Comparison of ENCODE assay signal across 8 mouse cellular contexts in the genomic region with DNA sequence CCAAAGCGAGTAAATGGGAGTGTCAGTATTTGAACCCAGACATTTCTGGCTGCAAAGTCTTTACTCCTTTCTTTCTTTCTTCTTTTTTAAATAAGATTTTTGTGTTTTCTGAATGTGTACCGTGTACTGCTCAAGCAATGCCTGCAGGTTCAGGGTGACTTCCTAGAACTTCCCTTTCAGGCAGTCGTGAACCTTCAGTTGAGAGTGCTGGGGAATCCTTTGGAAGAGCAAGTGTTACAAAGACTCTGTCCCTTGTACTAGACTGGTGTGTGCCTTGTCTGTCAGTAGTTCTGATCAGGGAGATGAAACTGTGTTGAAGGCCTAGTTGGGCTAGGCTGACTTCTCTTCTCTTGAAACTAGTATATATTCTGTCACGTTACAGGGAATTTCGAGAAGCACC. TPM values are rescaled to one million over a fixed set of nuclear protein-coding genes. Genes with fewer than 3 reads are reported as not detected.
DNase-seq lines count a peak whose midpoint lies in the region; ATAC-seq and TF ChIP-seq lines count a peak whose summit lies in the region.

No protein-coding gene starts in this region.

- no peaks in the 10 kb centered on the region for H3K27me3 ChIP-seq in kidney, embryonic 16.5 days (ENCODE audit: insufficient read depth, low read length)
- H3K27me3 ChIP-seq in hindbrain, embryonic 13.5 days: no peaks in the 10 kb centered on the region
- H3K27me3 ChIP-seq in midbrain, embryonic 14.5 days (ENCODE audit: control insufficient read depth, insufficient read depth, low read length): no peaks in the 10 kb centered on the region

- DNase-seq in kidney, postnatal 4 days: no peak
- no peak for DNase-seq in midbrain, embryonic 14.5 days
- no peak for DNase-seq in left cerebral cortex, adult 9 months (ENCODE audit: low spot score in 2 of 2)
- no peak for DNase-seq in gastrocnemius, adult 18-20 months (ENCODE audit: low spot score)
- DNase-seq in right cerebral cortex, adult 2 months (ENCODE audit: low spot score in 2 of 2): no peak

- 39% methylated on average over 5 of the region's 5 CpGs for WGBS in kidney, embryonic 16.5 days
- WGBS in hindbrain, embryonic 13.5 days: 48% methylated on average over 5 of the region's 5 CpGs
- WGBS in midbrain, embryonic 14.5 days: 49% methylated on average over 5 of the region's 5 CpGs

- H3K36me3 ChIP-seq in kidney, embryonic 16.5 days (ENCODE audit: insufficient read depth, low read length): peaks cover 30% of the 10 kb centered on the region
- peaks cover 45% of the 10 kb centered on the region for H3K36me3 ChIP-seq in hindbrain, embryonic 13.5 days
- H3K36me3 ChIP-seq in midbrain, embryonic 14.5 days (ENCODE audit: control insufficient read depth, insufficient read depth, low read length): peaks cover 34% of the 10 kb centered on the region

- H3K4me2 ChIP-seq in kidney, embryonic 16.5 days (replicated peaks; ENCODE audit: low read depth, low read length): peak overlapping the region; percentile 87
- peak overlapping the region; percentile 67 for H3K4me2 ChIP-seq in hindbrain, embryonic 13.5 days
- peak overlapping the region; percentile 71 for H3K4me2 ChIP-seq in midbrain, embryonic 14.5 days (ENCODE audit: low read length)

- no peak for TF ChIP-seq CTCF in bone marrow macrophage, adult 2 months (IDR thresholded peaks at IDR 0.05; ENCODE audit: low read depth, low read length)

- peak overlapping the region; percentile 77 for H3K4me3 ChIP-seq in kidney, embryonic 16.5 days (ENCODE audit: low read length)
- H3K4me3 ChIP-seq in bone marrow macrophage, adult 2 months (ENCODE audit: insufficient read depth, low read length): peak overlapping the region; percentile 94
- peak overlapping the region; percentile 70 for H3K4me3 ChIP-seq in hindbrain, embryonic 13.5 days
- H3K4me3 ChIP-seq in midbrain, embryonic 14.5 days (replicated peaks; ENCODE audit: low read depth, low read length): peak overlapping the region; percentile 69

- H3K9ac ChIP-seq in kidney, embryonic 16.5 days (replicated peaks; ENCODE audit: low read length): peak overlapping the region; percentile 92
- peak overlapping the region; percentile 82 for H3K9ac ChIP-seq in hindbrain, embryonic 13.5 days
- peak overlapping the region; percentile 68 for H3K9ac ChIP-seq in midbrain, embryonic 14.5 days (replicated peaks; ENCODE audit: low read length)

- H3K9me3 ChIP-seq in kidney, embryonic 16.5 days (ENCODE audit: low read length): no peaks in the 10 kb centered on the region
- H3K9me3 ChIP-seq in hindbrain, embryonic 13.5 days: no peaks in the 10 kb centered on the region
- H3K9me3 ChIP-seq in midbrain, embryonic 14.5 days (ENCODE audit: control insufficient read depth, low read length): no peaks in the 10 kb centered on the region

- peak overlapping the region; percentile 100; the same call in 1 of the 2 replicates for H3K27ac ChIP-seq in kidney, embryonic 16.5 days (ENCODE audit: low read length)
- peak overlapping the region; percentile 96 for H3K27ac ChIP-seq in bone marrow macrophage, adult 2 months (ENCODE audit: insufficient read depth, low read depth, low read length)
- peak overlapping the region; percentile 99 for H3K27ac ChIP-seq in hindbrain, embryonic 13.5 days
- H3K27ac ChIP-seq in midbrain, embryonic 14.5 days (replicated peaks; ENCODE audit: low read depth, low read length): peak overlapping the region; percentile 99; the same call in 1 of the 2 replicates

- ATAC-seq in kidney, embryonic 16.5 days (ENCODE audit: low FRiP score, low TSS enrichment): no peak
- no peak for ATAC-seq in hindbrain, embryonic 13.5 days (ENCODE audit: low FRiP score)
- ATAC-seq in midbrain, embryonic 14.5 days (ENCODE audit: low FRiP score, low TSS enrichment): no peak

- TF ChIP-seq POLR2A in bone marrow macrophage, adult 2 months (IDR thresholded peaks at IDR 0.05; ENCODE audit: borderline replicate concordance, low read depth, low read length): no peak

- peaks cover 14% of the 10 kb centered on the region; the same call in 1 of the 2 replicates for H3K4me1 ChIP-seq in kidney, embryonic 16.5 days (ENCODE audit: insufficient read depth, low read length)
- peaks cover 9% of the 10 kb centered on the region for H3K4me1 ChIP-seq in bone marrow macrophage, adult 2 months (ENCODE audit: control insufficient read depth, insufficient read depth, low read length)
- peaks cover 32% of the 10 kb centered on the region for H3K4me1 ChIP-seq in hindbrain, embryonic 13.5 days (replicated peaks)
- H3K4me1 ChIP-seq in midbrain, embryonic 14.5 days (ENCODE audit: control insufficient read depth, insufficient read depth, low read length): peaks cover 14% of the 10 kb centered on the region; the same call in 1 of the 2 replicates

RNA-seq across cellular contexts. Expression of a gene that starts 1.2 kb away (rescaled TPM):
- 213 and 228 TPM in 2 replicates for polyA plus RNA-seq in kidney, embryonic 16.5 days (2015; fragmentation: Nextera tagmentation; extraction: Ambion mirVana)
- polyA plus RNA-seq in bone marrow macrophage, adult 2 months (2012; ENCODE audit: insufficient read depth, insufficient read length, missing spikeins): 68.6 and 82.0 TPM in 2 replicates
- 158 and 164 TPM in 2 replicates for polyA plus RNA-seq in hindbrain, embryonic 13.5 days (2015; fragmentation: Nextera tagmentation; extraction: Ambion mirVana)
- 128 and 141 TPM in 2 replicates for polyA plus RNA-seq in midbrain, embryonic 14.5 days (2014; fragmentation: Nextera tagmentation; extraction: Ambion mirVana)
- total RNA-seq in gastrocnemius, adult 18-20 months (2021): 100 to 1,000 TPM; 212 to 229 TPM

RNA-seq across cellular contexts. Expression of a gene that starts 1.3 kb away (rescaled TPM):
- 151 and 163 TPM in 2 replicates for polyA plus RNA-seq in kidney, embryonic 16.5 days (2015; fragmentation: Nextera tagmentation; extraction: Ambion mirVana)
- polyA plus RNA-seq in bone marrow macrophage, adult 2 months (2012; ENCODE audit: insufficient read depth, insufficient read length, missing spikeins): 83.1 and 85.5 TPM in 2 replicates
- polyA plus RNA-seq in hindbrain, embryonic 13.5 days (2015; fragmentation: Nextera tagmentation; extraction: Ambion mirVana): 56.7 and 62.9 TPM in 2 replicates
- polyA plus RNA-seq in midbrain, embryonic 14.5 days (2014; fragmentation: Nextera tagmentation; extraction: Ambion mirVana): 40.6 and 50.3 TPM in 2 replicates
- 1 to 10 TPM; 6.5 to 8.2 TPM for total RNA-seq in gastrocnemius, adult 18-20 months (2021)

RNA-seq across cellular contexts. Expression of a gene that starts 22.5 kb away (rescaled TPM):
- polyA plus RNA-seq in kidney, embryonic 16.5 days (2015; fragmentation: Nextera tagmentation; extraction: Ambion mirVana): 7.5 and 7.7 TPM in 2 replicates
- polyA plus RNA-seq in bone marrow macrophage, adult 2 months (2012; ENCODE audit: insufficient read depth, insufficient read length, missing spikeins): 15.0 and 15.1 TPM in 2 replicates
- 11.3 and 12.9 TPM in 2 replicates for polyA plus RNA-seq in hindbrain, embryonic 13.5 days (2015; fragmentation: Nextera tagmentation; extraction: Ambion mirVana)
- polyA plus RNA-seq in midbrain, embryonic 14.5 days (2014; fragmentation: Nextera tagmentation; extraction: Ambion mirVana): 5.5 and 10.6 TPM in 2 replicates
- total RNA-seq in gastrocnemius, adult 18-20 months (2021): 10 to 100 TPM; 13.1 to 14.9 TPM

RNA-seq across cellular contexts. Expression of a gene that starts 26.6 kb away (rescaled TPM):
- polyA plus RNA-seq in kidney, embryonic 16.5 days (2015; fragmentation: Nextera tagmentation; extraction: Ambion mirVana): 2,036 and 2,102 TPM in 2 replicates
- polyA plus RNA-seq in bone marrow macrophage, adult 2 months (2012; ENCODE audit: insufficient read depth, insufficient read length, missing spikeins): 229 and 264 TPM in 2 replicates
- 1,320 and 1,327 TPM in 2 replicates for polyA plus RNA-seq in hindbrain, embryonic 13.5 days (2015; fragmentation: Nextera tagmentation; extraction: Ambion mirVana)
- 1,501 and 1,547 TPM in 2 replicates for polyA plus RNA-seq in midbrain, embryonic 14.5 days (2014; fragmentation: Nextera tagmentation; extraction: Ambion mirVana)
- over 10,000 TPM in 1 of 2 experiments, 1,000 to 10,000 TPM in 1; 8,476 to 11,435 TPM for total RNA-seq in gastrocnemius, adult 18-20 months (2021)

RNA-seq across cellular contexts. Expression of a gene that starts 38.8 kb away (rescaled TPM):
- 7.4 and 8.2 TPM in 2 replicates for polyA plus RNA-seq in kidney, embryonic 16.5 days (2015; fragmentation: Nextera tagmentation; extraction: Ambion mirVana)
- polyA plus RNA-seq in bone marrow macrophage, adult 2 months (2012; ENCODE audit: insufficient read depth, insufficient read length, missing spikeins): 14.5 and 16.2 TPM in 2 replicates
- 4.3 and 5.0 TPM in 2 replicates for polyA plus RNA-seq in hindbrain, embryonic 13.5 days (2015; fragmentation: Nextera tagmentation; extraction: Ambion mirVana)
- polyA plus RNA-seq in midbrain, embryonic 14.5 days (2014; fragmentation: Nextera tagmentation; extraction: Ambion mirVana): 3.0 and 3.3 TPM in 2 replicates
- 1 to 10 TPM; 1.9 to 3.0 TPM for total RNA-seq in gastrocnemius, adult 18-20 months (2021)
